Mouse (Mus musculus): ENCODE measurements around the gene Gstm7. TPM values are rescaled to one million over a fixed set of nuclear protein-coding genes. Genes with fewer than 3 reads are reported as not detected.
"Not testable (repeated sequence)": the region's sequence is repeated elsewhere in the genome, so short reads cannot be mapped to it uniquely, and the experiment has no call there.

Gstm7 gene
- polyA plus RNA-seq, 1 experiment from 2014 or later: 13.3 TPM

DNA sequence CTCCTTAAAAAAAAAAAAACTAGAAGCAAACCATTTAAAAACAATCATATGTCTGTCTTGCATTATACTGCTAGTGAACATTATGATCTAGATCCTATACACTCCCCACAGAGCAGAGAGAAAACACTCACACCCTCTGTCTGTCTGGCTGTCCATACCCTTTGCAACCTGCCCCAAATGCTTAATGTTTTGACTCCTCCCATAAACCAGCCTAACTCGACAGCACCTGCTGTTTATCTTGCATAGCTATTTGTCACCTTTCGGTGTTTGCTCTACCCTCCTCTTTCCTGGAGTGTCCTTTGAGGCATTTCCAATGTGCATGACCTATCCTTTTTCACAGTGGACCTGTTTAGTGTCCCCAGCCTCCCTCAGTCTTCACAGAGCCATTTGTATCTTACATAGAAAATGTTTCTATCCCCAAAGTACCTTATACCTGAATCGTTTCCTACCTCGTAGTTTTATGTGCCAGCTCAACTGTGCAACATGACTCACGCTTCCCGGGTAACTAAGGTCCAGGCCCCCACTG lies 36.4 kb downstream of the Gstm7 start:
- ChIA-PET POLR2A (interaction anchor here (0.6 to 1.7 kb wide), 2 partner anchors 11 to 16 kb away, joined by 3 to 7 read pairs; no protein-coding TSS in a partner anchor), CTCF (interaction anchor here (1.0 to 4.1 kb wide), 4 partner anchors 14 to 28 kb away, joined by 3 to 17 read pairs (median 6); partner anchors contain the start of gene Eps8l3)
- no peaks in the 10 kb centered on the region for H3K27me3 ChIP-seq
- DNase-seq (ENCODE audit: low read depth, low spot score) (no peak), ATAC-seq (peak; percentile 22)
- in situ Hi-C loops (cut with MboI; ENCODE audit: low pct_unique_long_range_greater_than_20kb): no loop called here
- TF ChIP-seq CTCF (IDR thresholded peaks at IDR 0.05): no peak

DNA sequence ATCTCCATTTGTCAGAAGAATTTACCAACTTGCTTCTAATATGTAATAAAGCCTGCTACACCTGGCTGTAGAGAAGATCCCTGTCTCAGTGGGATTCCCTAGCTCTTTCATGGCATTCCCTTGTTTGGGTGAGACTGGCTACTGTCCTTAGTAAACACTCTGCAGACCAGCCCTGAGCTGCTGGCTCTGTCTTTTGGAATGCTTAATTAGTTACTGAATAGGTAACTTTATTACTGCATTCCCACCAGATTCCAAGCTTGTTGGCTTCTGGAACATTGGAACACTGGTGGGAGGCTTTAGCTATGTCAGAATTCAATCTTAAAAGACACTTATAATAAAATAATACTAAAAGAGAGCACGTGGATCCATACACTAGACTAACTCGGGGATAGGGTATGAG lies 42.4 kb downstream of the Gstm7 start:
- DNase-seq (ENCODE audit: low read depth, low spot score); H3K27me3 ChIP-seq; in situ Hi-C loops (cut with MboI; ENCODE audit: low pct_unique_long_range_greater_than_20kb); ATAC-seq; POLR2A ChIA-PET: not testable (repeated sequence)
- CTCF ChIA-PET: interaction anchor here (0.8 to 1.8 kb wide), 2 partner anchors 25 to 28 kb away, joined by 3 to 4 read pairs; no protein-coding TSS in a partner anchor

DNA sequence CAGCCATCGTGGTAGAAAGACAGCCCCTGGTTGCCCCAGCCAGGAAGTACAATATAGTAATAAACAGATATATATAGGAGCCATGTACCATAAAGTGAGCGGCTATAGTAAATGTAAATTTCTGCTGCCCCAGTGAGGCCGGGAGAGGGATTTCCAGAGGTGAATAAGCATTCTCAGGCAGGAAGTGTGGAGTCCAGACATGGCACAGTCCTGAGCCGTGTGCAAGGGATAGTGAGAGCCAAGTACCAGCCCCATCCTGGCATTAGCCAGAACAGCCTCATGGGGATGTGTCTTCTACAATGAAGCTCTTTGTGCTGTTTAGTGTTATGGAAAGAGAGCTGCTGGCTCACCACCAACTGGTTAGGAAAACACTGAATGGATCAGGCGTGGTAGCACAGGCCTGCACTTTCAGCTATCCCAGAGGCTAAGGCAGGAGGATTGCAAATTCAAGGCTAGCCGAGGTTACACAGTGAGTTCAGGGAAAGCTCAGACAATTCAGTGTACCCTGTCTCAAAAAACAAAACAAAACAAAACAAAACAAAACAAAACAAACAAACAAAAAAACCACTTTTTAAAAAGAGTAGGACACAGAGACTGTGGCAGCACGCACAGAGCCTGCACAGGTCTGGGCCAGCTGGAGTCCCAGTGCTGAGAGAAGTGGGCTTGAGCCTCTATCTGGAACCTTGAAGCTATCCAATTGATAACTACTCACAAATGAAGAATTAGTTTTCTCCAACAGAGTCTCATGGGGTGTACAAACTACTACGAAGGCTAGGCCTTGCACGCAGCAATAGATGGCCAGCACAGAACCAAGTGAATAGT lies 43.7 kb downstream of the Gstm7 start:
- TF ChIP-seq CTCF (IDR thresholded peaks at IDR 0.05): no peak
- ChIA-PET CTCF (interaction anchor here (1.4 to 3.4 kb wide), 5 partner anchors 8 to 29 kb away, joined by 3 to 13 read pairs (median 5); partner anchors contain the start of gene Gstm5), POLR2A (no interaction called here)
- in situ Hi-C loops (cut with MboI; ENCODE audit: low pct_unique_long_range_greater_than_20kb): no loop called here
- ATAC-seq: no peak
- H3K27me3 ChIP-seq: no peaks in the 10 kb centered on the region
- DNase-seq (ENCODE audit: low read depth, low spot score): no peak

DNA sequence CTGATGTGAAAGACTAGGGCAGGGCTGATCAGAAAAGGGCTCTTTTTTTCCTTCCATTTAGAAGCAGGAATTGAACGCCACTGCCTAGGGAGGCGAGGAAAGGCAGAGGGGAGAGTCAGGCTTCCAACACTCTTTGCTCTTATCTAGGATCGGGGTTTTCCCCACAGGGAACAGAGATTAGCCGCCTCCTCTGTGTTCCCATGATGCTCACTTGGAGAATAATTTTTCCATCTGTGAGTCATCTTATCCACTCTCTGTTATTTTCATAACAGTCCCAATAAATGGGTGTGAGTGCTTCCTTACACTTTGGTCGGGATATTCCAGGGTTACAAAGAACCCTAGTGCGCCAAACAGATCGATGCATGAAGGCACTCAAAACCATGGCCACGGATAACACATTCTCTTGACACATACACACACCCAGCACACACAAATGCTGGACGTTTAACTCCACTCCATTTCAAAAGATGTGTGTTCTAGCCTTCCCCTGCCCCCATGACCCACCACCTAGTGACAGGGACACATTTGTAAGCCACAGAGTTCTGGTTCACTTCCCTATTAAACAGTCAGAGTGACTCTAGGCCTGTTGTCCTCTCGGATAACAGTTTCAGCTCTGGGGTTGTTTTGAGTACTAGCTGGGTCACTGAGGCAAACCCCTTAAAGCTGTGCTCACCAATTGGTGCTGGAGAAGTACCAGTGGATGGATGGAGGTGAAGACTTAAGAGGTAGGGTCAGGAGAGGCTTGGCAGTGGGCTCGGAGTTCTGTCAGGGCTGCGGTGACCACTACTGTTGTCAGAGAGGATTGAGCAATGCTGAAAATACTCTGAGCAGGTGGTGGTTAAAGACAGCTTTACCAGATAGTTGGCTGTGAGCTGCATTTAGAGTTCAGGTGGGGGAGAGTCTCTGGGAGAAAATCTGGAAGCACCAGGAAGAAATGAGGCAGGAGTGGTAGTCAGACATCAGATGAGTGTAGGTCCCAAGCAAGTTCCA lies 53.6 kb downstream of the Gstm7 start:
- no peak for ATAC-seq
- in situ Hi-C loops (cut with MboI; ENCODE audit: low pct_unique_long_range_greater_than_20kb): no loop called here
- ChIA-PET CTCF (interaction anchor here (5.3 kb wide), 1 partner anchor 11 kb away, joined by 27 read pairs; no protein-coding TSS in a partner anchor), POLR2A (no interaction called here)
- DNase-seq (ENCODE audit: low read depth, low spot score): no peak
- H3K27me3 ChIP-seq: no peaks in the 10 kb centered on the region
- TF ChIP-seq CTCF (IDR thresholded peaks at IDR 0.05): no peak

DNA sequence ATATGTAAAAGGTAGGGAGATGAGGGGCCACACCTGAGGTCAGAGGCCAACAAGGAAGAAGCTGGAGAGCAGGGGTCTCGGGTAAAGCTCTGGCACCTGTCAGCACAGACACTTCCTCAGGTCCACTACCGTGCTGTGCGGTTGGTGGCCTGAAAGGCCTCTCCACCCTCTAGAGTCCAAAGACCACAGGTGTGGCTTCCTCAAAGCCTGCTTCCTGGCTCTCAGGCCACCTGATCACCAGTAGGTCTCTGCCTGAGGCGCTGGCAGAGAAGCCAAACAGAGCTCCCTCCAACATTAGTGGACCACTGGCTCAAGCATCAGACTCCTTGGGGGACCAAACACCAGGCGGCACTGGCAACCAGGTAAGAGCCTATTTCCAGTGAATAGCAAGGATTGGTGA lies 54.6 kb downstream of the Gstm7 start, which contains the start of gene Eps8l3:
Gene Eps8l3 (plus strand): TSS at position 225 of the 400 bp plus-strand sequence.
- no peaks in the 10 kb centered on the region for H3K27me3 ChIP-seq
- in situ Hi-C loops (cut with MboI; ENCODE audit: low pct_unique_long_range_greater_than_20kb): no loop called here
- ATAC-seq (no peak), DNase-seq (ENCODE audit: low read depth, low spot score) (no peak)
- no peak for TF ChIP-seq CTCF (IDR thresholded peaks at IDR 0.05)
- ChIA-PET POLR2A (no interaction called here), CTCF (interaction anchor here (1.0 to 5.3 kb wide), 2 partner anchors 10 to 18 kb away, joined by 3 to 27 read pairs; partner anchors contain the start of gene Gstm5)

Other genes starting within 250 kb of the Gstm7 start
- gene Ahcyl1, start 235.3 kb downstream of the Gstm7 start, polyA plus RNA-seq (2021): 229 TPM
- gene Csf1, start 171.3 kb downstream of the Gstm7 start, polyA plus RNA-seq (2021): 414 TPM
- not detected for gene Eps8l3, start 54.6 kb downstream of the Gstm7 start, polyA plus RNA-seq (2021)
- gene Gstm5, start 36.0 kb downstream of the Gstm7 start, polyA plus RNA-seq (2021): 150 TPM
- 0.15 TPM for gene Gstm6, start 11.9 kb upstream of the Gstm7 start, polyA plus RNA-seq (2021)
- not detected for gene Gstm3, start 37.5 kb upstream of the Gstm7 start, polyA plus RNA-seq (2021)
- gene Gstm2, start 54.6 kb upstream of the Gstm7 start, polyA plus RNA-seq (2021): 11.7 TPM
- gene Gstm1, start 86.2 kb upstream of the Gstm7 start, polyA plus RNA-seq (2021): 145 TPM
- gene Gstm4, start 113.1 kb upstream of the Gstm7 start, polyA plus RNA-seq (2021): 17.1 TPM
- 78.2 TPM for gene Ampd2, start 154.8 kb upstream of the Gstm7 start, polyA plus RNA-seq (2021)
- 2.7 TPM for gene Gnat2, start 161.0 kb upstream of the Gstm7 start, polyA plus RNA-seq (2021)
- gene Gnai3, start 214.3 kb upstream of the Gstm7 start, polyA plus RNA-seq (2021): 136 TPM
- gene Gpr61, start 223.1 kb upstream of the Gstm7 start, polyA plus RNA-seq (2021): 0.04 TPM